Mouse (Mus musculus): Measurements from ENCODE around the gene P3h2. TPM values are rescaled to one million over a fixed set of nuclear protein-coding genes. Genes with fewer than 3 reads are reported as not detected.
A peak's percentile ranks its signal among the peaks of the same experiment; 100 is the strongest.

P3h2 gene
- total RNA-seq (2021) = 10 to 100 TPM in 1 of 2 experiments, 1 to 10 TPM in 1; 6.7 to 11.0 TPM
- long read RNA-seq, experiment 1, transcript P3h2-201 (15 exons, 3,283 nt) = major isoform, 5 of 5 reads
- long read RNA-seq, experiment 1, partial matches to known transcripts = 0 of 5 reads
- long read RNA-seq, experiment 1, other reads (novel, unspliced or antisense) = 0 of 5 reads
- long read RNA-seq, experiment 2, transcript P3h2-201 (15 exons, 3,283 nt) = major isoform, 6 of 7 reads
- long read RNA-seq, experiment 2, partial matches to known transcripts = 1 of 7 reads
- long read RNA-seq, experiment 2, other reads (novel, unspliced or antisense) = 0 of 7 reads

DNA sequence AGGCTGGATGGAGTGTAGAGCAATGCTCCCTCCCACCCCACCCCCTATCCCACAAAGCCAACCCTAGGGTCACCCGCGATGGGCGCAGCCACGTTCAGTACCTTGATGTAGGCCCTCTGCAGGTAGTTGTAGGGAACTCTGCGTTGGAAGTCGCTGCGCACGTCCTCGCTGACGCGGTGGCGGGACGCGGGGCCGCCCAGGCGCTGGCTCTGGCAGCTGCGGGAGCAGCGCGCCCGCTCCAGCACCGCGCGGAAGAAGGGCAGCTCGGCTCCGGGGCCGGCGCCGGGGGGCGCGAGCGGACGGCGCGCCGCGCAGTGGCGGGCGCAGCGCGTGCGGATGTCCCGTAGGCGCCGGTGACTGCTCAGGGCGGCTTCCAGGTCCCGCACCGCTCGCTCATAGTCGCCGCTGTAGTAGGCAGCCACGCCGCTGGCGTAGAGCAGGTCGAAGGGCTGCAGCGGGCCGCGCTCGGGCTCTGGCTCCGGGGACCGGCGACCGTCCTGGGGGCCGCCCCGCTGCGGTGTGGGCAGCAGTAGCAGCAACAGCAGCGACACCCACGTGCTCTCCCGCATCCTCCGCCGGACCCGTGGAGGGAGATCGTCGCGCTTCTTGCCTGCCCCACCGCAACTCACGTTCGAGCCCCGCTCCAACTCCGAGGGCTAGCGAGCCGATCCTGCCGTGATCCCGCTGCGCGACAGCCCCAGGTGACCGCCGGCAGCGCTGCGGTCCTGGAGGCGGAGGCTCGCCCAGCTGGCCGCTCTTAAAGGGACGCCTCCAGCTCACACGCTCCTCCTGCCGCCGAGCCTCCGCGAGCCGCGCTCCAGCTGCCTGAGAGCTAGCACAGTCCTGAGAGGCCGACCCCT is at the start of gene P3h2:
Gene P3h2 (minus strand): TSS at position 670 of the 860 bp plus-strand sequence.
- peak; percentile 55 to 57 for DNase-seq (ENCODE audit: low spot score in 2 of 2)

- DNase-seq (ENCODE audit: low spot score in 2 of 2) = no peak
Measured at GRCm38 (mm10) chr16:26152258-26152657, 46.7 kb upstream of the P3h2 start.

GRCm38 (mm10) chr16:26150943-26151342 is 45.4 kb upstream of the P3h2 start:
- DNase-seq (ENCODE audit: low spot score in 2 of 2) = no peak

GRCm38 (mm10) chr16:26146853-26147252 is 41.3 kb upstream of the P3h2 start:
- no peak for DNase-seq (ENCODE audit: low spot score in 2 of 2)

GRCm38 (mm10) chr16:26131126-26131525 is 25.5 kb upstream of the P3h2 start:
- no peak for DNase-seq (ENCODE audit: low spot score in 2 of 2)

- no peak for DNase-seq (ENCODE audit: low spot score in 2 of 2)
Measured at GRCm38 (mm10) chr16:26106618-26107017, 1.0 kb upstream of the P3h2 start.

GRCm38 (mm10) chr16:26106041-26106617 is 545 bp upstream of the P3h2 start:
- DNase-seq (ENCODE audit: low spot score in 2 of 2) = no peak

DNA sequence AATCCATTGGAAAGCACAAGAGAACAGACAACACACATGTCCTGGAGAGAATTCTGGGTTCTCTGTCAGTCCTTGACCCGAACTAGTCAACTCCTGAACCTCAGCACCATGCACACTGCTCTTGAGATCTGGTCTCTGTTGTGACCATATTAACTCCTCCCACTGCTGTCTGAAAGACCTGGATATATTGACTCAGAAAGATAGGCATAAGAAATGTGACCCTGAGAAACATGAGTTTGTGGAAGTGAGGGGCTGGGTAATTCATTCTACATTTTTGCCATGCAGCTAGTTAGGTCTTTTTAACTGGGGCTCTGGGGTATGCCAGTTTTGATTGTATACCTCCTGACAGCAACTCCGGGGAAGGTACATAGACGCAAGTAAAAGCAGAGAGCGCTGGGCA is 1.3 kb downstream of the P3h2 start:
- no peak for DNase-seq (ENCODE audit: low spot score in 2 of 2)

- DNase-seq (ENCODE audit: low spot score in 2 of 2) = no peak
Measured at GRCm38 (mm10) chr16:26102856-26103255, 2.7 kb downstream of the P3h2 start.

DNA sequence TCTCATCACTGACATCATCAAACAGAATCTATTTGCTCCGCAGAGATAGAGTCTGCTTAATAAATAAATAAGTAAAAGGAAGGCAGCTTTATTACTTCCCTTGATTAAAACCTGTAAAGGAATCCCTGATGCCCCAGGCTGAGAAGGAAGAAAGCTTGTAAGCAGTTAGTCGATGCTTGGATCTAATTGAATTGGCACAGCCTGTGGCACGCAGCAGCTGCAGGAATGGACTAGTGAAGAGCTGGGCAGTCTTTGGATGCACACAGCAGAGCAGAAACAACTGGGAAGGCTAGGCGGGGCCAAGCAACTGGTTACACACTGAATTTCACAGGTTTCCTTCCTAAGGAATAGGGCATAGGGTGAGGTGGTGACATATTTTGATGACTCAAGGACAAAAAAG is 5.4 kb downstream of the P3h2 start:
- no peak for DNase-seq (ENCODE audit: low spot score in 2 of 2)

DNA sequence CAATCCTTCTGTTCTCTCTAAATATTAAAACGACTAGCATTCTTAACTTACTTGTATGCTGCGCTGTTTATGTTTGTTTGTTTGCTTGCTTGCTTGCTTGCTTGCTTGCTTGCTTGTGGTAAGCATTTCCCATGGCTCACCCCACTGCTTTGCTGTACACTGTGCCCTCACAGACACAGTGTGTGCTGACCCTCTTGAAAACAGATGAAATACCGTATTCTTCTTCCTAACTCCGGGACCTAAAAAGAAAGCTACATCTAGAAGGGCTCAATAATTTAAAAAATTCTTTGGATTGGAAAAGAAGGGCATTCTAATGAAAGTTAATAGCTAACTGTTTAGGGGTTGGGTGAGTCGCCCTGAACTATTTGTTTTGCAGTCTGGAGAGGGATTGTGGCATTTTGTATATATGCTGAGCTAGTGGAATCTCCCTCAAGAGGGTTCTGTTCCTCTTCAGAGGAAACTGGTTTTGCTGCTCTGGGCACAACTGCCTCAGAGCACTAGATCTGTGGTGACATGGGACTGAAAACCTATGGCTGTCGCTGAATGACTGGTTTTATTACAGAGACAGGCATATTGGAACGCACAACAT is 9.8 kb downstream of the P3h2 start:
- DNase-seq (ENCODE audit: low spot score in 2 of 2) = no peak

GRCm38 (mm10) chr16:26093888-26094287 is 11.7 kb downstream of the P3h2 start:
- DNase-seq (ENCODE audit: low spot score in 2 of 2) = no peak

- no peak for DNase-seq (ENCODE audit: low spot score in 2 of 2)
Measured at GRCm38 (mm10) chr16:26088976-26089375, 16.6 kb downstream of the P3h2 start.

DNA sequence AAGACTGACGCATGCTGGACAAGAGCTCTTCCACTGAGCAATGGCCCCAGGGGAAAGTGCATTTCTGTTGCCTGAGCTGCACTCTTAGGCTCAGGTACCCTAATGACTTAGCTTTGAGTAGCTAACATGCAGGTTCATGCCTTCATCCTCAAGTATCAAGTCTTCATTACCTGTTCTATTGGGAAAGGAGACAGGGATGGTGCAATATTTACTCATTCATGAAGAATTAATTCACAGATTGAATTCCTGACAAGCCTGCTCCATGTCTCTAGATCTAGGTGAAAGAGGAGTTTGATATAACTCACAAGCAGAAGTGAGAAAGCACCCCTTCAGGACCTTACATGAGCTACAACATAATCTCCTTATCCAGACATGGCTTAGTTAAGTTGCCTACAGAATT is 17.3 kb downstream of the P3h2 start:
- no peak for DNase-seq (ENCODE audit: low spot score in 2 of 2)

DNA sequence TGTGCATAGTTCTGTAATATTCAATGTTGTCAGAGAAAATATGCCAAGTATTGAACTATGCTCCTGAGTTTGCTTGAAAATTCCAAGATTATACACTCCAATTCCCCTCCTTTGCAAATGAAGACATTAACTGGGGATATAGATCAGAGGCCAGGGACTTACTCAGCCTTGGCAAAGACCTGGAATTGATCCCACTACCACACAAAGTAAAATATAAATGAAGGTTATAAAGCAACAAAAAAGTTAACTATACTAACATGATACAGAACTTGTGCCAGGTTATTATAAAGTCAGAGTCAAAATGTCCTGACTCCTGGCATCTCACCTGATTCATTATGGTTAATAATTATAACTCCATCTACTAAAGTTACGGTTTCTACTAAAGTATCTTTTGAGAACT is 18.6 kb downstream of the P3h2 start:
- no peak for DNase-seq (ENCODE audit: low spot score in 2 of 2)

- no peak for DNase-seq (ENCODE audit: low spot score in 2 of 2)
Measured at GRCm38 (mm10) chr16:26085160-26085559, 20.4 kb downstream of the P3h2 start.

- peak in 1 of 2 experiments; percentile 38 for DNase-seq (ENCODE audit: low spot score in 2 of 2)
Measured at GRCm38 (mm10) chr16:26082831-26083230, 22.8 kb downstream of the P3h2 start.

DNA sequence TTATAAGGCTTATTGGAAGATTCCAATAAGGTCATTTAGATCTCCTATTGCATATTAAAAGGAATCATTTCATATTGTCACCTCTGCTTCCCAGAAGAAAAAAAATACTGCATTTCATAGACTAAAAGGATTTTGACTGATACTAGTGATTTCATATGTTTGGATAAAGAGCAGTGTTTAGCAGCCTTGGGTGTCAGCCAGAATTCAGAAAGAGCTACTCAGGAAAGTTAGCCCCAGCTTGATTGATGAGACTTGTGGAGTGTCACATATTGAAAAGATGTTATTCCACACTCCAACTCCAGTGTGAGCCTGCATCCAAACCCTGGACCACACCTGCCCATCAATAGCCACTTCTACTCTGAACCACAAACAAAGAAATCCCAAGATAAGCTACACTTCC is 23.2 kb downstream of the P3h2 start:
- no peak for DNase-seq (ENCODE audit: low spot score in 2 of 2)

DNA sequence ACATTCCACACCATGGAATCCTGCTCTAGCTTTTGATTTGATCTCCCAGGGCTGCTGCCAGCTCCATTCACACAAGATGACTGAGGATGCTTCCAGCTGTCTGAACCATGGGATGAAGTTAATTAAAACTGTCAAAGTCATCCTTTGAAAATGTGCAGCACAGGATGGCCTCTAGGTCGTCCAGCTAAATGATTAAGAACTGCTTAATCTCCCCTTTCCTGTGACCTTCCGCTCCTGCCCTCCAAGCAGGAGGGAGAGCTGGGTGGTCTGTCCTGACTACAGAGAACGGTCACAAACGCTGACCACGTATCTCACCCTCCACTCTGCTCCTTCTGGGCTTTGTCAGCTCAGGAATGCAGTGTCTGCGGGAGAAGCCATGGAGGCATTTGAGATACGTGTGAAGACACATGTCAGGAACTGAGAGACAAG is 26.6 kb downstream of the P3h2 start:
- DNase-seq (ENCODE audit: low spot score in 2 of 2) = no peak

- DNase-seq (ENCODE audit: low spot score in 2 of 2) = no peak
Measured at GRCm38 (mm10) chr16:26078100-26078422, 27.5 kb downstream of the P3h2 start.

GRCm38 (mm10) chr16:26077246-26078099 is 28.1 kb downstream of the P3h2 start:
- no peak for DNase-seq (ENCODE audit: low spot score in 2 of 2)

Data from adrenal gland, adult 18-20 months (tissue).